ENCODE assay signal across 10 mouse cellular contexts in genomic region chr19:55123001-55123536, GRCm38 (mm10). TPM values are rescaled to one million over a fixed set of nuclear protein-coding genes. Genes with fewer than 3 reads are reported as not detected.
DNase-seq lines count a peak whose midpoint lies in the region; ATAC-seq and TF ChIP-seq lines count a peak whose summit lies in the region.
"Had no signal": no experiment of that assay in that cellular context is flagged by ENCODE, and none has a peak within 500 bp of the region (broad histone marks: within the 10 kb centered on the region; RNA-seq: fewer than 3 reads in every experiment).

No protein-coding gene starts in this region.

- peak overlapping the region; percentile 79; the same call in 1 of the 2 replicates for H3K27ac ChIP-seq in heart, embryonic 10.5 days
- peak overlapping the region; percentile 64 for H3K27ac ChIP-seq in hindbrain, embryonic 16.5 days (ENCODE audit: low read depth, low read length)
- H3K27ac ChIP-seq in midbrain, embryonic 12.5 days (replicated peaks) = peak overlapping the region; percentile 73
- no peak overlapping the region for H3K27ac ChIP-seq in intestine, postnatal 0 days (ENCODE audit: low read depth, low read length)
- no peak overlapping the region for H3K27ac ChIP-seq in stomach, postnatal 0 days (replicated peaks)

- ATAC-seq in hindbrain, embryonic 16.5 days = peak; percentile 90
- ATAC-seq in midbrain, embryonic 12.5 days (ENCODE audit: low FRiP score, low read depth) = peak; percentile 70
- no peak for ATAC-seq in intestine, postnatal 0 days
- ATAC-seq in megakaryocyte progenitor cell, adult 5-6 weeks (replicated peaks; ENCODE audit: poor library complexity) = no peak
- ATAC-seq in stomach, postnatal 0 days (ENCODE audit: low FRiP score, low TSS enrichment) = no peak

- intact Hi-C loops in heart, postnatal 10 days (cut with DNase I) = no loop called here

- H3K9me3 ChIP-seq in heart, embryonic 10.5 days = no peaks in the 10 kb centered on the region
- H3K9me3 ChIP-seq in hindbrain, embryonic 16.5 days (ENCODE audit: control insufficient read depth, low read length) = no peaks in the 10 kb centered on the region
- no peaks in the 10 kb centered on the region for H3K9me3 ChIP-seq in midbrain, embryonic 12.5 days
- no peaks in the 10 kb centered on the region for H3K9me3 ChIP-seq in intestine, postnatal 0 days (ENCODE audit: control insufficient read depth)
- H3K9me3 ChIP-seq in stomach, postnatal 0 days (ENCODE audit: control insufficient read depth, low read length) = no peaks in the 10 kb centered on the region

- no peak for DNase-seq in heart, embryonic 10.5 days (ENCODE audit: low spot score)
- DNase-seq in heart, postnatal 10 days = no peak
- DNase-seq in embryo, embryonic 10 days (ENCODE audit: low spot score) = peak; percentile 67
- no peak for DNase-seq in stomach, postnatal 0 days (ENCODE audit: low spot score)
- DNase-seq: gastrocnemius, postnatal 14 days had no signal

- no peak overlapping the region for H3K9ac ChIP-seq in hindbrain, embryonic 16.5 days (ENCODE audit: low read depth, low read length)
- no peak overlapping the region for H3K9ac ChIP-seq in midbrain, embryonic 12.5 days (replicated peaks)
- H3K9ac ChIP-seq in intestine, postnatal 0 days (ENCODE audit: low read depth, low read length) = no peak overlapping the region
- no peak overlapping the region for H3K9ac ChIP-seq in stomach, postnatal 0 days (ENCODE audit: low read length)

- WGBS in heart, embryonic 10.5 days = 58% methylated on average over 11 of the region's 11 CpGs
- WGBS in hindbrain, embryonic 16.5 days = 21% methylated on average over 11 of the region's 11 CpGs
- WGBS in midbrain, embryonic 12.5 days = 17% methylated on average over 11 of the region's 11 CpGs
- WGBS in intestine, postnatal 0 days = 67% methylated on average over 11 of the region's 11 CpGs
- 67% methylated on average over 11 of the region's 11 CpGs for WGBS in stomach, postnatal 0 days

- no peaks in the 10 kb centered on the region for H3K36me3 ChIP-seq in heart, embryonic 10.5 days
- no peaks in the 10 kb centered on the region for H3K36me3 ChIP-seq in hindbrain, embryonic 16.5 days (ENCODE audit: control insufficient read depth, insufficient read depth, low read length)
- H3K36me3 ChIP-seq in midbrain, embryonic 12.5 days = no peaks in the 10 kb centered on the region
- no peaks in the 10 kb centered on the region for H3K36me3 ChIP-seq in intestine, postnatal 0 days (ENCODE audit: control insufficient read depth, insufficient read depth)
- H3K36me3 ChIP-seq in stomach, postnatal 0 days (ENCODE audit: control insufficient read depth, insufficient read depth, low read length) = no peaks in the 10 kb centered on the region

- H3K4me1 ChIP-seq in heart, embryonic 10.5 days = peaks cover 48% of the 10 kb centered on the region
- H3K4me1 ChIP-seq in hindbrain, embryonic 16.5 days (ENCODE audit: control insufficient read depth, insufficient read depth, low read depth, low read length) = no peaks in the 10 kb centered on the region
- H3K4me1 ChIP-seq in midbrain, embryonic 12.5 days = peaks cover 32% of the 10 kb centered on the region
- peaks cover 6% of the 10 kb centered on the region; the same call in 1 of the 2 replicates for H3K4me1 ChIP-seq in intestine, postnatal 0 days (replicated peaks; ENCODE audit: control insufficient read depth, insufficient read depth, low read length)
- no peaks in the 10 kb centered on the region for H3K4me1 ChIP-seq in stomach, postnatal 0 days (replicated peaks; ENCODE audit: control insufficient read depth, insufficient read depth)

- no peak overlapping the region for H3K4me2 ChIP-seq in hindbrain, embryonic 16.5 days (ENCODE audit: low read length)
- H3K4me2 ChIP-seq in midbrain, embryonic 12.5 days (replicated peaks) = no peak overlapping the region
- H3K4me2 ChIP-seq in intestine, postnatal 0 days (replicated peaks; ENCODE audit: low read depth) = no peak overlapping the region
- no peak overlapping the region for H3K4me2 ChIP-seq in stomach, postnatal 0 days (replicated peaks; ENCODE audit: low read depth)

- no peak for TF ChIP-seq EP300 in stomach, postnatal 0 days (optimal IDR thresholded peaks at IDR 0.05)

- TF ChIP-seq CTCF in intestine, postnatal 0 days (IDR thresholded peaks at IDR 0.05; ENCODE audit: low read depth) = no peak
- TF ChIP-seq CTCF in stomach, postnatal 0 days (IDR thresholded peaks at IDR 0.05; ENCODE audit: low read depth) = no peak

- no peak overlapping the region for H3K4me3 ChIP-seq in heart, embryonic 10.5 days
- no peak overlapping the region for H3K4me3 ChIP-seq in hindbrain, embryonic 16.5 days (ENCODE audit: low read length)
- no peak overlapping the region for H3K4me3 ChIP-seq in midbrain, embryonic 12.5 days
- no peak overlapping the region for H3K4me3 ChIP-seq in intestine, postnatal 0 days (ENCODE audit: low read depth, low read length)
- no peak overlapping the region for H3K4me3 ChIP-seq in stomach, postnatal 0 days (ENCODE audit: low read depth, low read length)

- no peaks in the 10 kb centered on the region for H3K27me3 ChIP-seq in heart, embryonic 10.5 days (ENCODE audit: insufficient read depth, poor library complexity, severe bottlenecking)
- H3K27me3 ChIP-seq in hindbrain, embryonic 16.5 days (replicated peaks; ENCODE audit: control insufficient read depth, insufficient read depth, low read length) = no peaks in the 10 kb centered on the region
- no peaks in the 10 kb centered on the region for H3K27me3 ChIP-seq in midbrain, embryonic 12.5 days
- no peaks in the 10 kb centered on the region for H3K27me3 ChIP-seq in intestine, postnatal 0 days (replicated peaks; ENCODE audit: control insufficient read depth, insufficient read depth, low read length)
- H3K27me3 ChIP-seq in stomach, postnatal 0 days (ENCODE audit: control insufficient read depth, insufficient read depth, low read length) = no peaks in the 10 kb centered on the region

RNA-seq across cellular contexts. Expression of gene Gpam, which starts 4.0 kb away (rescaled TPM):
- 12.8 and 14.9 TPM in 2 replicates for polyA plus RNA-seq in heart, embryonic 10.5 days (2016; fragmentation: Nextera tagmentation; extraction: Ambion mirVana)
- 100 to 1,000 TPM; 128 to 164 TPM for total RNA-seq in heart, postnatal 10 days (2021)
- 20.4 and 25.2 TPM in 2 replicates for polyA plus RNA-seq in hindbrain, embryonic 16.5 days (2015; fragmentation: Nextera tagmentation; extraction: Ambion mirVana)
- polyA plus RNA-seq in midbrain, embryonic 12.5 days (2016; fragmentation: Nextera tagmentation; extraction: Ambion mirVana) = 26.2 and 27.1 TPM in 2 replicates
- polyA plus RNA-seq in intestine, postnatal 0 days (2015; fragmentation: Nextera tagmentation; extraction: Ambion mirVana) = 6.3 and 6.6 TPM in 2 replicates
- total RNA-seq in megakaryocyte progenitor cell, adult 5-6 weeks (2015) = 6.6 and 7.9 TPM in 2 replicates
- 12.5 and 14.2 TPM in 2 replicates for total RNA-seq in megakaryocyte progenitor cell, adult 5-6 weeks (2017)
- polyA plus RNA-seq in stomach, postnatal 0 days (2015; fragmentation: Nextera tagmentation; extraction: Ambion mirVana) = 12.5 and 13.1 TPM in 2 replicates

RNA-seq across cellular contexts. Expression of gene Tectb, which starts 57.5 kb away (rescaled TPM):
- polyA plus RNA-seq in heart, embryonic 10.5 days (2016; fragmentation: Nextera tagmentation; extraction: Ambion mirVana) = 0.08 TPM in 1 of 2 replicates, not detected in the other
- total RNA-seq in heart, postnatal 10 days (2021) = under 1 TPM in 1 of 2 experiments, not detected in 1; 0.31 TPM
- 0.17 TPM in 1 of 2 replicates, not detected in the other for polyA plus RNA-seq in hindbrain, embryonic 16.5 days (2015; fragmentation: Nextera tagmentation; extraction: Ambion mirVana)
- 0.31 TPM in 2 replicates for polyA plus RNA-seq in midbrain, embryonic 12.5 days (2016; fragmentation: Nextera tagmentation; extraction: Ambion mirVana)
- polyA plus RNA-seq in intestine, postnatal 0 days (2015; fragmentation: Nextera tagmentation; extraction: Ambion mirVana) = not detected in 2 replicates
- total RNA-seq in megakaryocyte progenitor cell, adult 5-6 weeks (2015) = not detected in 2 replicates
- total RNA-seq in megakaryocyte progenitor cell, adult 5-6 weeks (2017) = not detected in 2 replicates
- 0.16 and 0.23 TPM in 2 replicates for polyA plus RNA-seq in stomach, postnatal 0 days (2015; fragmentation: Nextera tagmentation; extraction: Ambion mirVana)
- total RNA-seq: megakaryocyte-erythroid progenitor cell, adult 5-6 weeks had no signal

Comparison
In these comparisons a context has a peak if more than half of its experiments do, and no peak if none do; other contexts are left out.
1. H3K27ac ChIP-seq: peak in heart, embryonic 10.5 days (single experiment), hindbrain, embryonic 16.5 days (single experiment) and midbrain, embryonic 12.5 days (single experiment); none in intestine, postnatal 0 days (single experiment) and stomach, postnatal 0 days (single experiment).
2. ATAC-seq: peak in hindbrain, embryonic 16.5 days (single experiment) and midbrain, embryonic 12.5 days (single experiment); none in intestine, postnatal 0 days (single experiment), megakaryocyte progenitor cell, adult 5-6 weeks (single experiment) and stomach, postnatal 0 days (single experiment).